In genomic region chr11:77827241-77827995, GRCm38 (mm10) we compare ENCODE assay signal across 8 mouse cellular contexts. TPM values are rescaled to one million over a fixed set of nuclear protein-coding genes. Genes with fewer than 3 reads are reported as not detected.
DNase-seq lines count a peak whose midpoint lies in the region; ATAC-seq and TF ChIP-seq lines count a peak whose summit lies in the region.
"Had no signal": no experiment of that assay in that cellular context is flagged by ENCODE, and none has a peak within 500 bp of the region (broad histone marks: within the 10 kb centered on the region; RNA-seq: fewer than 3 reads in every experiment).

No protein-coding gene starts in this region.

- no peaks in the 10 kb centered on the region for H3K27me3 ChIP-seq in embryonic facial prominence, embryonic 14.5 days (replicated peaks; ENCODE audit: control insufficient read depth, insufficient read depth, low read length)
- H3K27me3 ChIP-seq in hindbrain, embryonic 12.5 days, result peaks cover 39% of the 10 kb centered on the region

- no peak overlapping the region for H3K4me2 ChIP-seq in embryonic facial prominence, embryonic 14.5 days (ENCODE audit: low read depth, low read length)
- no peak overlapping the region for H3K4me2 ChIP-seq in hindbrain, embryonic 12.5 days (replicated peaks)

- in situ Hi-C loops in ES-E14 (cut with MboI; ENCODE audit: low sequenced_read_pairs in 2 of 2, unreplicated experiment in 2 of 2), result loop anchor here (5.0 kb wide), 2 partner anchors 135 to 145 kb away; no protein-coding TSS in a partner anchor

- no peak overlapping the region for H3K27ac ChIP-seq in ES-E14 (ENCODE audit: insufficient read depth, low read depth, low read length, poor library complexity, severe bottlenecking)
- H3K27ac ChIP-seq in bone marrow macrophage, adult 2 months (ENCODE audit: insufficient read depth, low read depth, low read length), result no peak overlapping the region
- no peak overlapping the region for H3K27ac ChIP-seq in embryonic facial prominence, embryonic 14.5 days (replicated peaks; ENCODE audit: low read depth, low read length)
- H3K27ac ChIP-seq in hindbrain, embryonic 12.5 days, result no peak overlapping the region

- 55% methylated on average over 18 of the region's 18 CpGs for WGBS in embryonic facial prominence, embryonic 14.5 days
- WGBS in hindbrain, embryonic 12.5 days, result 55% methylated on average over 18 of the region's 18 CpGs

- peaks cover 28% of the 10 kb centered on the region for H3K36me3 ChIP-seq in ES-E14 (ENCODE audit: control insufficient read depth, insufficient read depth, low read length, poor library complexity, severe bottlenecking)
- peaks cover 50% of the 10 kb centered on the region for H3K36me3 ChIP-seq in embryonic facial prominence, embryonic 14.5 days (ENCODE audit: control insufficient read depth, insufficient read depth, low read length)
- H3K36me3 ChIP-seq in hindbrain, embryonic 12.5 days, result peaks cover 57% of the 10 kb centered on the region

- TF ChIP-seq CTCF in bone marrow macrophage, adult 2 months (IDR thresholded peaks at IDR 0.05; ENCODE audit: low read depth, low read length), result peak; percentile 89

- TF ChIP-seq POLR2A in bone marrow macrophage, adult 2 months (IDR thresholded peaks at IDR 0.05; ENCODE audit: borderline replicate concordance, low read depth, low read length), result no peak

- ATAC-seq in embryonic facial prominence, embryonic 14.5 days (ENCODE audit: low read depth), result 0 out of 2 replicates have a peak, but pooled peaks have one; percentile 19
- ATAC-seq in hindbrain, embryonic 12.5 days (ENCODE audit: low FRiP score), result peak; percentile 26; the same call in 1 of the 2 replicates
- peak; percentile 79 for ATAC-seq in megakaryocyte progenitor cell, adult 5-6 weeks (replicated peaks; ENCODE audit: poor library complexity)

- no peak overlapping the region for H3K4me3 ChIP-seq in ES-E14 (ENCODE audit: insufficient read depth in 1 of 2, low read depth in 1 of 2, low read length in 2 of 2, poor library complexity in 1 of 2, severe bottlenecking in 1 of 2)
- H3K4me3 ChIP-seq in bone marrow macrophage, adult 2 months (ENCODE audit: insufficient read depth, low read length), result no peak overlapping the region
- H3K4me3 ChIP-seq in embryonic facial prominence, embryonic 14.5 days (ENCODE audit: low read depth, low read length), result no peak overlapping the region
- no peak overlapping the region for H3K4me3 ChIP-seq in hindbrain, embryonic 12.5 days

- no peaks in the 10 kb centered on the region for H3K9me3 ChIP-seq in ES-E14 (ENCODE audit: control insufficient read depth, insufficient read depth, low read depth, low read length)
- H3K9me3 ChIP-seq in embryonic facial prominence, embryonic 14.5 days (ENCODE audit: control insufficient read depth, low read length), result no peaks in the 10 kb centered on the region
- no peaks in the 10 kb centered on the region for H3K9me3 ChIP-seq in hindbrain, embryonic 12.5 days (replicated peaks)

- no peak overlapping the region for H3K9ac ChIP-seq in ES-E14 (ENCODE audit: insufficient read depth, low read depth, low read length, poor library complexity, severe bottlenecking)
- no peak overlapping the region for H3K9ac ChIP-seq in embryonic facial prominence, embryonic 14.5 days (ENCODE audit: low read depth, low read length)
- H3K9ac ChIP-seq in hindbrain, embryonic 12.5 days, result no peak overlapping the region

- peaks cover 0 to 11% of the 10 kb centered on the region in 2 experiments; a peak in 1 of 4 replicates for H3K4me1 ChIP-seq in ES-E14 (ENCODE audit: control insufficient read depth in 2 of 2, insufficient read depth in 2 of 2, low read length in 2 of 2, poor library complexity in 1 of 2)
- H3K4me1 ChIP-seq in bone marrow macrophage, adult 2 months (ENCODE audit: control insufficient read depth, insufficient read depth, low read length), result no peaks in the 10 kb centered on the region
- H3K4me1 ChIP-seq in embryonic facial prominence, embryonic 14.5 days (ENCODE audit: control insufficient read depth, insufficient read depth, low read length), result no peaks in the 10 kb centered on the region
- peaks cover 40% of the 10 kb centered on the region for H3K4me1 ChIP-seq in hindbrain, embryonic 12.5 days

- peak; percentile 85 for DNase-seq in ES-E14 (ENCODE audit: low read depth, low spot score)
- DNase-seq in embryonic facial prominence, embryonic 14.5 days (ENCODE audit: low spot score), result peak; percentile 79
- DNase-seq in layer of hippocampus, postnatal 10 days (ENCODE audit: low spot score in 2 of 2), result peak; percentile 82 to 88
- peak; percentile 78 for DNase-seq in right cerebral cortex, postnatal 14 days

TF ChIP-seq in ES-E14, 5 proteins besides CTCF, POLR2A, EP300 and RAD21:
- TF ChIP-seq MAFK (IDR thresholded peaks at IDR 0.05; ENCODE audit: insufficient read depth, low read depth, low read length) (no peak), ZC3H11A (IDR thresholded peaks at IDR 0.05; ENCODE audit: borderline replicate concordance, low read depth, low read length) (peak; percentile 61)

RNA-seq across cellular contexts. Expression of gene Gm10277, which starts 39.9 kb away (rescaled TPM):
- total RNA-seq in ES-E14 (2012; rRNA removed), result 0.18 and 0.32 TPM in 2 replicates
- polyA plus RNA-seq in bone marrow macrophage, adult 2 months (2012; ENCODE audit: insufficient read depth, insufficient read length, missing spikeins), result not detected in 2 replicates
- polyA plus RNA-seq in embryonic facial prominence, embryonic 14.5 days (2014; fragmentation: Nextera tagmentation; extraction: Ambion mirVana), result 0.26 and 0.46 TPM in 2 replicates
- polyA plus RNA-seq in hindbrain, embryonic 12.5 days (2016; fragmentation: Nextera tagmentation; extraction: Ambion mirVana), result 2.7 and 2.9 TPM in 2 replicates
- total RNA-seq in layer of hippocampus, postnatal 10 days (2021), result not detected
- total RNA-seq in megakaryocyte progenitor cell, adult 5-6 weeks (2015), result not detected in 2 replicates
- total RNA-seq in megakaryocyte progenitor cell, adult 5-6 weeks (2017), result not detected in 2 replicates
- total RNA-seq: left cerebral cortex, adult 8-10 months had no signal

Comparison
In these comparisons a context has a peak if more than half of its experiments do, and no peak if none do; other contexts are left out.
1. ATAC-seq: peak in every context shown above with its lines; median percentile 79 in megakaryocyte progenitor cell, adult 5-6 weeks; 26 in hindbrain, embryonic 12.5 days; 19 in embryonic facial prominence, embryonic 14.5 days.